Mouse (Mus musculus) v-Abl transformed pro-B cells (cell line): Measurements from ENCODE around the gene Fibin.

Source experiments
- in situ Hi-C, 2 experiments: fragments of 400-800 bp; cut with MboI; formaldehyde crosslinking; loops; one replicate each; pipeline ENCODE4 v1.15.1; 2025; ENCODE audit not compliant: unreplicated experiment in 2 of 2

Gene Fibin

GRCm38 (mm10) chr2:110362432-110363283, at the start of gene Fibin:
Fibin (minus strand) TSS chr2:110363183.
- in situ Hi-C loops: no loop called here

GRCm38 (mm10) chr2:110411428-110411827, 48.4 kb upstream of the Fibin start:
- in situ Hi-C loops: no loop called here

GRCm38 (mm10) chr2:110408757-110409156, 45.8 kb upstream of the Fibin start:
- in situ Hi-C loops: no loop called here

GRCm38 (mm10) chr2:110392714-110393336, 29.8 kb upstream of the Fibin start:
- in situ Hi-C loops: no loop called here

- in situ Hi-C loops: no loop called here
These were observed 27.9 kb upstream of the Fibin start for GRCm38 (mm10) chr2:110390736-110391409.

GRCm38 (mm10) chr2:110379811-110380210, 16.8 kb upstream of the Fibin start:
- in situ Hi-C loops: no loop called here

GRCm38 (mm10) chr2:110376660-110377059, 13.7 kb upstream of the Fibin start:
- in situ Hi-C loops: no loop called here

- in situ Hi-C loops: no loop called here
These were observed 12.5 kb upstream of the Fibin start for GRCm38 (mm10) chr2:110375475-110375874.

GRCm38 (mm10) chr2:110373186-110373585, 10.2 kb upstream of the Fibin start:
- in situ Hi-C loops: no loop called here

GRCm38 (mm10) chr2:110367382-110367887, 4.5 kb upstream of the Fibin start:
- in situ Hi-C loops: no loop called here

GRCm38 (mm10) chr2:110365401-110365800, 2.4 kb upstream of the Fibin start:
- in situ Hi-C loops: no loop called here

- in situ Hi-C loops: no loop called here
These were observed 872 bp upstream of the Fibin start for GRCm38 (mm10) chr2:110363855-110364254.

GRCm38 (mm10) chr2:110353302-110353970, 9.5 kb downstream of the Fibin start:
- in situ Hi-C loops: no loop called here

- in situ Hi-C loops: no loop called here
These were observed 11.1 kb downstream of the Fibin start for GRCm38 (mm10) chr2:110351843-110352251.

- in situ Hi-C loops: no loop called here
These were observed 11.6 kb downstream of the Fibin start for GRCm38 (mm10) chr2:110351406-110351805.

- in situ Hi-C loops: no loop called here
These were observed 34.0 kb downstream of the Fibin start for GRCm38 (mm10) chr2:110328953-110329352.

- in situ Hi-C loops: no loop called here
These were observed 43.0 kb downstream of the Fibin start for GRCm38 (mm10) chr2:110319949-110320348.

GRCm38 (mm10) chr2:110319266-110319665, 43.7 kb downstream of the Fibin start:
- in situ Hi-C loops: no loop called here

- in situ Hi-C loops: no loop called here
These were observed 44.3 kb downstream of the Fibin start for GRCm38 (mm10) chr2:110318719-110319118.

- in situ Hi-C loops: no loop called here
These were observed 46.7 kb downstream of the Fibin start for GRCm38 (mm10) chr2:110316116-110316883.
